Mouse (Mus musculus): ENCODE data around the gene Fbn1. TPM values are rescaled to one million over a fixed set of nuclear protein-coding genes. Genes with fewer than 3 reads are reported as not detected.

Fbn1 gene
- polyA plus RNA-seq, 1 experiment from 2014 or later: 2.1 TPM

GRCm38 (mm10) chr2:125330506-125330905 is 177.3 kb downstream of the Fbn1 start:
- Histone ChIP-seq H3K36me3 (ENCODE audit: control insufficient read depth, insufficient read depth, low read length) (peaks cover 6% of the 10 kb centered on the region; the same call in 1 of the 2 replicates), H3K4me2 (ENCODE audit: low read length) (no peak overlapping the region), H3K27ac (ENCODE audit: low read depth, low read length) (no peak overlapping the region), H3K9me3 (ENCODE audit: control insufficient read depth, low read length) (no peaks in the 10 kb centered on the region), H3K4me1 (ENCODE audit: control insufficient read depth, insufficient read depth, low read depth, low read length) (no peaks in the 10 kb centered on the region), H3K4me3 (ENCODE audit: low read length) (no peak overlapping the region), H3K9ac (ENCODE audit: low read depth, low read length) (no peak overlapping the region), H3K27me3 (replicated peaks; ENCODE audit: control insufficient read depth, insufficient read depth, low read length) (no peaks in the 10 kb centered on the region)
- no peak for ATAC-seq
- 92% methylated on average over 10 of the region's 10 CpGs for WGBS

GRCm38 (mm10) chr2:125325125-125325855 is 182.5 kb downstream of the Fbn1 start:
- Histone ChIP-seq H3K4me2 (ENCODE audit: low read length) (no peak overlapping the region), H3K4me1 (ENCODE audit: control insufficient read depth, insufficient read depth, low read depth, low read length) (no peaks in the 10 kb centered on the region), H3K9me3 (ENCODE audit: control insufficient read depth, low read length) (no peaks in the 10 kb centered on the region), H3K27me3 (replicated peaks; ENCODE audit: control insufficient read depth, insufficient read depth, low read length) (no peaks in the 10 kb centered on the region), H3K4me3 (ENCODE audit: low read length) (no peak overlapping the region), H3K36me3 (ENCODE audit: control insufficient read depth, insufficient read depth, low read length) (no peaks in the 10 kb centered on the region; the same call in 1 of the 2 replicates), H3K9ac (ENCODE audit: low read depth, low read length) (no peak overlapping the region), H3K27ac (ENCODE audit: low read depth, low read length) (no peak overlapping the region)
- 81% methylated on average over 7 of the region's 7 CpGs for WGBS
- ATAC-seq: no peak

GRCm38 (mm10) chr2:125324455-125324854 is 183.3 kb downstream of the Fbn1 start:
- no peak for ATAC-seq
- no peak overlapping the region for H3K27ac ChIP-seq (ENCODE audit: low read depth, low read length)
- no peaks in the 10 kb centered on the region for H3K4me1 ChIP-seq (ENCODE audit: control insufficient read depth, insufficient read depth, low read depth, low read length)
- H3K36me3 ChIP-seq (ENCODE audit: control insufficient read depth, insufficient read depth, low read length): no peaks in the 10 kb centered on the region; the same call in 1 of the 2 replicates
- no peak overlapping the region for H3K4me2 ChIP-seq (ENCODE audit: low read length)
- no peak overlapping the region for H3K4me3 ChIP-seq (ENCODE audit: low read length)
- no peak overlapping the region for H3K9ac ChIP-seq (ENCODE audit: low read depth, low read length)
- H3K9me3 ChIP-seq (ENCODE audit: control insufficient read depth, low read length): no peaks in the 10 kb centered on the region
- WGBS: 91% methylated on average over 5 of the region's 5 CpGs
- H3K27me3 ChIP-seq (replicated peaks; ENCODE audit: control insufficient read depth, insufficient read depth, low read length): no peaks in the 10 kb centered on the region

GRCm38 (mm10) chr2:125323347-125323746 is 184.4 kb downstream of the Fbn1 start:
- Histone ChIP-seq H3K27me3 (replicated peaks; ENCODE audit: control insufficient read depth, insufficient read depth, low read length) (no peaks in the 10 kb centered on the region), H3K4me1 (ENCODE audit: control insufficient read depth, insufficient read depth, low read depth, low read length) (no peaks in the 10 kb centered on the region), H3K9ac (ENCODE audit: low read depth, low read length) (no peak overlapping the region), H3K9me3 (ENCODE audit: control insufficient read depth, low read length) (no peaks in the 10 kb centered on the region), H3K4me3 (ENCODE audit: low read length) (no peak overlapping the region), H3K27ac (ENCODE audit: low read depth, low read length) (no peak overlapping the region), H3K4me2 (ENCODE audit: low read length) (no peak overlapping the region), H3K36me3 (ENCODE audit: control insufficient read depth, insufficient read depth, low read length) (no peaks in the 10 kb centered on the region; the same call in 1 of the 2 replicates)
- 73% methylated on average over 4 of the region's 4 CpGs for WGBS
- no peak for ATAC-seq

GRCm38 (mm10) chr2:125322581-125322980 is 185.2 kb downstream of the Fbn1 start:
- no peak for ATAC-seq
- Histone ChIP-seq H3K9me3 (ENCODE audit: control insufficient read depth, low read length) (no peaks in the 10 kb centered on the region), H3K36me3 (ENCODE audit: control insufficient read depth, insufficient read depth, low read length) (no peaks in the 10 kb centered on the region; the same call in 1 of the 2 replicates), H3K27me3 (replicated peaks; ENCODE audit: control insufficient read depth, insufficient read depth, low read length) (no peaks in the 10 kb centered on the region), H3K4me1 (ENCODE audit: control insufficient read depth, insufficient read depth, low read depth, low read length) (no peaks in the 10 kb centered on the region), H3K9ac (ENCODE audit: low read depth, low read length) (no peak overlapping the region), H3K27ac (ENCODE audit: low read depth, low read length) (no peak overlapping the region), H3K4me3 (ENCODE audit: low read length) (no peak overlapping the region), H3K4me2 (ENCODE audit: low read length) (no peak overlapping the region)
- WGBS: 85% methylated on average over 2 of the region's 2 CpGs

GRCm38 (mm10) chr2:125321071-125321470 is 186.7 kb downstream of the Fbn1 start:
- H3K4me2 ChIP-seq (ENCODE audit: low read length): no peak overlapping the region
- no peaks in the 10 kb centered on the region for H3K4me1 ChIP-seq (ENCODE audit: control insufficient read depth, insufficient read depth, low read depth, low read length)
- ATAC-seq: no peak
- no peak overlapping the region for H3K4me3 ChIP-seq (ENCODE audit: low read length)
- no peak overlapping the region for H3K27ac ChIP-seq (ENCODE audit: low read depth, low read length)
- H3K36me3 ChIP-seq (ENCODE audit: control insufficient read depth, insufficient read depth, low read length): no peaks in the 10 kb centered on the region; the same call in 1 of the 2 replicates
- no peaks in the 10 kb centered on the region for H3K9me3 ChIP-seq (ENCODE audit: control insufficient read depth, low read length)
- WGBS: 81% methylated on average over 6 of the region's 6 CpGs
- H3K9ac ChIP-seq (ENCODE audit: low read depth, low read length): no peak overlapping the region
- no peaks in the 10 kb centered on the region for H3K27me3 ChIP-seq (replicated peaks; ENCODE audit: control insufficient read depth, insufficient read depth, low read length)

GRCm38 (mm10) chr2:125319651-125320050 is 188.1 kb downstream of the Fbn1 start:
- Histone ChIP-seq H3K4me3 (ENCODE audit: low read length) (no peak overlapping the region), H3K9me3 (ENCODE audit: control insufficient read depth, low read length) (no peaks in the 10 kb centered on the region), H3K4me1 (ENCODE audit: control insufficient read depth, insufficient read depth, low read depth, low read length) (no peaks in the 10 kb centered on the region), H3K27ac (ENCODE audit: low read depth, low read length) (no peak overlapping the region), H3K27me3 (replicated peaks; ENCODE audit: control insufficient read depth, insufficient read depth, low read length) (no peaks in the 10 kb centered on the region), H3K4me2 (ENCODE audit: low read length) (no peak overlapping the region), H3K9ac (ENCODE audit: low read depth, low read length) (no peak overlapping the region), H3K36me3 (ENCODE audit: control insufficient read depth, insufficient read depth, low read length) (peaks cover under 1% of the 10 kb centered on the region; the same call in 1 of the 2 replicates)
- 83% methylated on average over 8 of the region's 8 CpGs for WGBS
- no peak for ATAC-seq

- H3K9me3 ChIP-seq (ENCODE audit: control insufficient read depth, low read length): no peaks in the 10 kb centered on the region
- H3K36me3 ChIP-seq (ENCODE audit: control insufficient read depth, insufficient read depth, low read length): peaks cover 5% of the 10 kb centered on the region
- no peaks in the 10 kb centered on the region for H3K4me1 ChIP-seq (ENCODE audit: control insufficient read depth, insufficient read depth, low read depth, low read length)
- H3K27me3 ChIP-seq (replicated peaks; ENCODE audit: control insufficient read depth, insufficient read depth, low read length): no peaks in the 10 kb centered on the region
- H3K4me2 ChIP-seq (ENCODE audit: low read length): no peak overlapping the region
- no peak overlapping the region for H3K27ac ChIP-seq (ENCODE audit: low read depth, low read length)
- no peak overlapping the region for H3K9ac ChIP-seq (ENCODE audit: low read depth, low read length)
- ATAC-seq: no peak
- 83% methylated on average over 5 of the region's 5 CpGs for WGBS
- no peak overlapping the region for H3K4me3 ChIP-seq (ENCODE audit: low read length)
These were observed 189.3 kb downstream of the Fbn1 start for GRCm38 (mm10) chr2:125318371-125319061.

GRCm38 (mm10) chr2:125315203-125315602 is 192.6 kb downstream of the Fbn1 start:
- peaks cover 11% of the 10 kb centered on the region for H3K36me3 ChIP-seq (ENCODE audit: control insufficient read depth, insufficient read depth, low read length)
- no peak overlapping the region for H3K4me2 ChIP-seq (ENCODE audit: low read length)
- H3K4me1 ChIP-seq (ENCODE audit: control insufficient read depth, insufficient read depth, low read depth, low read length): no peaks in the 10 kb centered on the region
- H3K4me3 ChIP-seq (ENCODE audit: low read length): no peak overlapping the region
- no peaks in the 10 kb centered on the region for H3K9me3 ChIP-seq (ENCODE audit: control insufficient read depth, low read length)
- no peak for ATAC-seq
- no peak overlapping the region for H3K9ac ChIP-seq (ENCODE audit: low read depth, low read length)
- no peaks in the 10 kb centered on the region for H3K27me3 ChIP-seq (replicated peaks; ENCODE audit: control insufficient read depth, insufficient read depth, low read length)
- no peak overlapping the region for H3K27ac ChIP-seq (ENCODE audit: low read depth, low read length)
- WGBS: 82% methylated on average over 3 of the region's 3 CpGs
